Mouse (Mus musculus) heart, postnatal 0 days (tissue): ENCODE results near the gene 4930407I10Rik. TPM values are rescaled to one million over a fixed set of nuclear protein-coding genes. Genes with fewer than 3 reads are reported as not detected.

Experiments used
- ATAC-seq: fragments of 200-750 bp; cut with Nextera tagmentation; 2 replicates; pipeline ENCODE4 v1.8.0; 2017; ENCODE audit warnings: low read depth, moderate number of reproducible peaks, moderate library complexity; ENCODE audit not compliant: insufficient read depth
- DNase-seq: peaks from one replicate; pipeline ENCODE4 v3.0.0-alpha.2; 2016; ENCODE audit warnings: low spot score
- H3K27ac ChIP-seq: fragments of 300-500 bp; sonication (generic); 2 replicates; pipeline ENCODE4 v1.5.1; 2014; ENCODE audit warnings: low read depth, mild to moderate bottlenecking
- H3K27me3 ChIP-seq: fragments of 300-500 bp; sonication (generic); 2 replicates; pipeline ENCODE4 v1.6.1; 2014; ENCODE audit warnings: low read length, mixed read lengths; ENCODE audit not compliant: control insufficient read depth, insufficient read depth
- H3K36me3 ChIP-seq: fragments of 300-500 bp; sonication (generic); replicated peaks from 2 replicates; pipeline ENCODE4 v1.6.1; 2014; ENCODE audit warnings: low read length, mixed read lengths; ENCODE audit not compliant: control insufficient read depth, insufficient read depth
- H3K4me1 ChIP-seq: fragments of 300-500 bp; sonication (generic); 2 replicates; pipeline ENCODE4 v1.6.1; 2014; ENCODE audit warnings: antibody characterized with exemption; ENCODE audit not compliant: control insufficient read depth, insufficient read depth
- H3K4me2 ChIP-seq: fragments of 300-500 bp; sonication (generic); 2 replicates; pipeline ENCODE4 v1.6.1; 2014; ENCODE audit warnings: low read depth, mild to moderate bottlenecking, low read length, moderate library complexity
- H3K4me3 ChIP-seq: fragments of 300-500 bp; sonication (generic); 2 replicates; pipeline ENCODE4 v1.5.1; 2014; ENCODE audit warnings: low read depth, low read length
- H3K9ac ChIP-seq: fragments of 300-500 bp; sonication (generic); replicated peaks from 2 replicates; pipeline ENCODE4 v1.6.1; 2014; ENCODE audit warnings: low read depth, low read length, mixed read lengths
- H3K9me3 ChIP-seq: fragments of 300-500 bp; sonication (generic); replicated peaks from 2 replicates; pipeline ENCODE4 v1.6.1; 2016; ENCODE audit warnings: low read length; ENCODE audit not compliant: control insufficient read depth
- CTCF ChIP-seq: IDR thresholded peaks from 2 replicates; pipeline ENCODE4 v1.5.1; 2016; ENCODE audit warnings: antibody characterized with exemption, control low read depth, low read depth
- EP300 ChIP-seq: IDR thresholded peaks from 2 replicates; pipeline ENCODE4 v1.6.1; 2016; ENCODE audit warnings: antibody characterized with exemption, low read depth
- WGBS: fragments of 180-500 bp; shearing (Covaris S2); extraction: QIAGEN DNeasy Blood & Tissue Kit; methylation state at CpG from one replicate; pipeline ENCODE4 v1.1.7; 2014; 5-methylcytosine and 5-hydroxymethylcytosine counted together
- polyA plus RNA-seq: library from polyadenylated mRNA; unstranded; fragments of >200 nt; fragmentation: Nextera tagmentation; extraction: Ambion mirVana; gene quantifications from 2 replicates; pipeline ENCODE4 v1.2.1, GENCODE M21; 2015
- total RNA-seq: library from RNA; depleted of rRNA; stranded (reverse); fragments of >200 nt; gene quantifications from 2 replicates; pipeline ENCODE4 v1.2.3, GENCODE M21; 2014; ENCODE audit warnings: low replicate concordance; rRNA removed

The 4930407I10Rik gene
- total and polyA plus RNA-seq, 2 experiments from 2014 or later = not detected

- DNase-seq (no peak), ATAC-seq (no peak)
- H3K4me3 ChIP-seq = no peak overlapping the region
- WGBS = 28% methylated on average over 7 of the region's 7 CpGs
- TF ChIP-seq EP300 (no peak), CTCF (peak; percentile 37)
- no peaks in the 10 kb centered on the region for H3K9me3 ChIP-seq
- no peaks in the 10 kb centered on the region for H3K27me3 ChIP-seq
- H3K4me2 ChIP-seq = no peak overlapping the region
- no peak overlapping the region for H3K9ac ChIP-seq
- no peak overlapping the region for H3K27ac ChIP-seq
- H3K4me1 ChIP-seq = no peaks in the 10 kb centered on the region
- no peaks in the 10 kb centered on the region for H3K36me3 ChIP-seq
Observed at GRCm38 (mm10) chr15:82081161-82081560, 22.2 kb downstream of the 4930407I10Rik start.

GRCm38 (mm10) chr15:82085606-82086005 is 26.7 kb downstream of the 4930407I10Rik start:
- Histone ChIP-seq H3K9ac (no peak overlapping the region), H3K4me3 (no peak overlapping the region), H3K4me2 (no peak overlapping the region), H3K27me3 (0 out of 2 replicates have a peak, but pooled peaks cover 3% of the 10 kb centered on the region), H3K36me3 (no peaks in the 10 kb centered on the region), H3K4me1 (no peaks in the 10 kb centered on the region), H3K9me3 (no peaks in the 10 kb centered on the region), H3K27ac (no peak overlapping the region)
- ATAC-seq (no peak), DNase-seq (no peak)
- TF ChIP-seq EP300 = no peak
- no peak for TF ChIP-seq CTCF
- 58% methylated on average over 9 of the region's 9 CpGs for WGBS

- Histone ChIP-seq H3K4me1 (no peaks in the 10 kb centered on the region), H3K27ac (no peak overlapping the region), H3K36me3 (no peaks in the 10 kb centered on the region), H3K9me3 (no peaks in the 10 kb centered on the region), H3K4me3 (no peak overlapping the region), H3K27me3 (0 out of 2 replicates have a peak, but pooled peaks cover 3% of the 10 kb centered on the region), H3K9ac (no peak overlapping the region), H3K4me2 (no peak overlapping the region)
- TF ChIP-seq CTCF (no peak), EP300 (no peak)
- no peak for DNase-seq
- ATAC-seq = no peak
- WGBS = 63% methylated on average over 12 of the region's 12 CpGs
Observed at GRCm38 (mm10) chr15:82086131-82086530, 27.2 kb downstream of the 4930407I10Rik start.

- ATAC-seq = no peak
- Histone ChIP-seq H3K9ac (no peak overlapping the region), H3K27me3 (0 out of 2 replicates have a peak, but pooled peaks cover 3% of the 10 kb centered on the region), H3K4me1 (no peaks in the 10 kb centered on the region), H3K9me3 (no peaks in the 10 kb centered on the region), H3K36me3 (no peaks in the 10 kb centered on the region), H3K4me3 (no peak overlapping the region), H3K4me2 (no peak overlapping the region), H3K27ac (no peak overlapping the region)
- no peak for DNase-seq
- no peak for TF ChIP-seq CTCF
- no peak for TF ChIP-seq EP300
- WGBS = 19% methylated on average over 7 of the region's 10 CpGs
Observed at GRCm38 (mm10) chr15:82087266-82087665, 28.3 kb downstream of the 4930407I10Rik start.

- TF ChIP-seq EP300 = no peak
- no peak for TF ChIP-seq CTCF
- H3K9ac ChIP-seq = no peak overlapping the region
- no peak for DNase-seq
- 55% methylated on average over 7 of the region's 7 CpGs for WGBS
- H3K9me3 ChIP-seq = no peaks in the 10 kb centered on the region
- no peak overlapping the region for H3K4me3 ChIP-seq
- no peaks in the 10 kb centered on the region for H3K4me1 ChIP-seq
- 0 out of 2 replicates have a peak, but pooled peaks cover 3% of the 10 kb centered on the region for H3K27me3 ChIP-seq
- no peak for ATAC-seq
- H3K27ac ChIP-seq = no peak overlapping the region
- H3K4me2 ChIP-seq = no peak overlapping the region
- H3K36me3 ChIP-seq = no peaks in the 10 kb centered on the region
Observed at GRCm38 (mm10) chr15:82091061-82091460, 32.1 kb downstream of the 4930407I10Rik start.

GRCm38 (mm10) chr15:82106953-82107555 is 48.1 kb downstream of the 4930407I10Rik start:
- no peaks in the 10 kb centered on the region for H3K9me3 ChIP-seq
- H3K27me3 ChIP-seq = no peaks in the 10 kb centered on the region
- H3K27ac ChIP-seq = no peak overlapping the region
- peak; percentile 68 for TF ChIP-seq CTCF
- TF ChIP-seq EP300 = no peak
- no peak overlapping the region for H3K9ac ChIP-seq
- H3K4me3 ChIP-seq = no peak overlapping the region
- no peak overlapping the region for H3K4me2 ChIP-seq
- DNase-seq (no peak), ATAC-seq (no peak)
- WGBS = 17% methylated on average over 8 of the region's 8 CpGs
- H3K36me3 ChIP-seq = no peaks in the 10 kb centered on the region
- H3K4me1 ChIP-seq = no peaks in the 10 kb centered on the region

Other genes starting within 250 kb of the 4930407I10Rik start
- gene Tob2, start 200.4 kb upstream of the 4930407I10Rik start, total RNA-seq = 19.2 and 75.8 TPM in 2 replicates
- 16.0 and 18.2 TPM in 2 replicates for gene Tob2, start 200.4 kb upstream of the 4930407I10Rik start, polyA plus RNA-seq
- 26.9 and 31.0 TPM in 2 replicates for gene Phf5a, start 187.2 kb upstream of the 4930407I10Rik start, total RNA-seq
- gene Phf5a, start 187.2 kb upstream of the 4930407I10Rik start, polyA plus RNA-seq = 60.7 and 65.3 TPM in 2 replicates
- gene Aco2, start 186.8 kb upstream of the 4930407I10Rik start, total RNA-seq = 2,020 and 2,039 TPM in 2 replicates
- gene Aco2, start 186.8 kb upstream of the 4930407I10Rik start, polyA plus RNA-seq = 1,019 and 1,040 TPM in 2 replicates
- gene Polr3h, start 132.9 kb upstream of the 4930407I10Rik start, total RNA-seq = 8.4 and 14.8 TPM in 2 replicates
- 315 and 321 TPM in 2 replicates for gene Polr3h, start 132.9 kb upstream of the 4930407I10Rik start, polyA plus RNA-seq
- gene Csdc2, start 122.4 kb upstream of the 4930407I10Rik start, total RNA-seq = 2.0 and 2.8 TPM in 2 replicates
- gene Csdc2, start 122.4 kb upstream of the 4930407I10Rik start, polyA plus RNA-seq = 7.7 and 7.9 TPM in 2 replicates
- gene Pmm1, start 98.2 kb upstream of the 4930407I10Rik start, total RNA-seq = 19.8 and 27.0 TPM in 2 replicates
- gene Pmm1, start 98.2 kb upstream of the 4930407I10Rik start, polyA plus RNA-seq = 17.8 and 19.1 TPM in 2 replicates
- not detected in 2 replicates for gene 1700029P11Rik, start 78.6 kb upstream of the 4930407I10Rik start, total RNA-seq
- gene 1700029P11Rik, start 78.6 kb upstream of the 4930407I10Rik start, polyA plus RNA-seq = not detected in 2 replicates
- 25.2 and 37.2 TPM in 2 replicates for gene Xrcc6, start 71.3 kb upstream of the 4930407I10Rik start, total RNA-seq
- 36.8 and 39.0 TPM in 2 replicates for gene Xrcc6, start 71.3 kb upstream of the 4930407I10Rik start, polyA plus RNA-seq
- gene Desi1, start 25.3 kb upstream of the 4930407I10Rik start, total RNA-seq = 9.0 and 13.6 TPM in 2 replicates
- 15.4 and 16.1 TPM in 2 replicates for gene Desi1, start 25.3 kb upstream of the 4930407I10Rik start, polyA plus RNA-seq
- 204 and 222 TPM in 2 replicates for gene Snu13, start 11.6 kb upstream of the 4930407I10Rik start, total RNA-seq
- 109 and 123 TPM in 2 replicates for gene Snu13, start 11.6 kb upstream of the 4930407I10Rik start, polyA plus RNA-seq
- not detected in 2 replicates for gene Mei1, start 10.8 kb downstream of the 4930407I10Rik start, total RNA-seq
- not detected in 2 replicates for gene Mei1, start 10.8 kb downstream of the 4930407I10Rik start, polyA plus RNA-seq
- gene Ccdc134, start 68.8 kb downstream of the 4930407I10Rik start, total RNA-seq = 4.9 and 6.9 TPM in 2 replicates
- gene Ccdc134, start 68.8 kb downstream of the 4930407I10Rik start, polyA plus RNA-seq = 5.9 and 6.5 TPM in 2 replicates
- gene Srebf2, start 88.0 kb downstream of the 4930407I10Rik start, total RNA-seq = 86.3 and 90.3 TPM in 2 replicates
- 58.0 and 68.3 TPM in 2 replicates for gene Srebf2, start 88.0 kb downstream of the 4930407I10Rik start, polyA plus RNA-seq
- gene Shisa8, start 153.7 kb downstream of the 4930407I10Rik start, total RNA-seq = 0.19 and 7.5 TPM in 2 replicates
- gene Shisa8, start 153.7 kb downstream of the 4930407I10Rik start, polyA plus RNA-seq = 0.07 and 0.23 TPM in 2 replicates
- 1.5 TPM in 1 of 2 replicates, not detected in the other for gene Tnfrsf13c, start 165.2 kb downstream of the 4930407I10Rik start, total RNA-seq
- not detected in 2 replicates for gene Tnfrsf13c, start 165.2 kb downstream of the 4930407I10Rik start, polyA plus RNA-seq
- 16.7 and 25.7 TPM in 2 replicates for gene Cenpm, start 185.6 kb downstream of the 4930407I10Rik start, total RNA-seq
- gene Cenpm, start 185.6 kb downstream of the 4930407I10Rik start, polyA plus RNA-seq = 22.5 and 25.6 TPM in 2 replicates
- gene 1500009C09Rik, start 193.2 kb downstream of the 4930407I10Rik start, total RNA-seq = not detected in 2 replicates
- not detected in 2 replicates for gene 1500009C09Rik, start 193.2 kb downstream of the 4930407I10Rik start, polyA plus RNA-seq
- 1.4 and 4.4 TPM in 2 replicates for gene Sept3, start 215.7 kb downstream of the 4930407I10Rik start, total RNA-seq
- 1.4 and 1.5 TPM in 2 replicates for gene Sept3, start 215.7 kb downstream of the 4930407I10Rik start, polyA plus RNA-seq
- gene Wbp2nl, start 239.8 kb downstream of the 4930407I10Rik start, total RNA-seq = not detected in 2 replicates
- not detected in 2 replicates for gene Wbp2nl, start 239.8 kb downstream of the 4930407I10Rik start, polyA plus RNA-seq